Mouse (Mus musculus) forebrain, postnatal 0 days (tissue): ENCODE data around the gene C2cd3. TPM values are rescaled to one million over a fixed set of nuclear protein-coding genes. Genes with fewer than 3 reads are reported as not detected.

Experiments
- ATAC-seq: fragments of 200-750 bp; cut with Nextera tagmentation; 2 replicates; pipeline ENCODE4 v1.8.0; 2017; ENCODE audit warnings: mild to moderate bottlenecking, moderate library complexity
- DNase-seq: peaks from one replicate; pipeline ENCODE4 v3.0.0-alpha.2; 2015
- H3K27ac ChIP-seq: fragments of 300-500 bp; sonication (generic); 2 replicates; pipeline ENCODE4 v1.5.1; 2014; ENCODE audit warnings: low read depth, mild to moderate bottlenecking, antibody characterized with exemption, low read length, moderate library complexity, mixed read lengths
- H3K27me3 ChIP-seq: fragments of 300-500 bp; sonication (generic); 2 replicates; pipeline ENCODE4 v1.6.1; 2014; ENCODE audit warnings: mild to moderate bottlenecking, low read length, mixed read lengths; ENCODE audit not compliant: insufficient read depth
- H3K36me3 ChIP-seq: fragments of 300-500 bp; sonication (generic); 2 replicates; pipeline ENCODE4 v1.6.1; 2014; ENCODE audit warnings: mild to moderate bottlenecking, moderate library complexity; ENCODE audit not compliant: insufficient read depth
- H3K4me1 ChIP-seq: fragments of 300-500 bp; sonication (generic); 2 replicates; pipeline ENCODE4 v1.6.1; 2014; ENCODE audit warnings: antibody characterized with exemption; ENCODE audit not compliant: insufficient read depth
- H3K4me2 ChIP-seq: fragments of 300-500 bp; sonication (generic); 2 replicates; pipeline ENCODE4 v1.6.1; 2014; ENCODE audit warnings: low read depth, mild to moderate bottlenecking, moderate library complexity
- H3K4me3 ChIP-seq: fragments of 300-500 bp; sonication (generic); 2 replicates; pipeline ENCODE4 v1.5.1; 2014; ENCODE audit warnings: low read depth, low read length, mixed read lengths
- H3K9ac ChIP-seq: fragments of 300-500 bp; sonication (generic); 2 replicates; pipeline ENCODE4 v1.6.1; 2014; ENCODE audit warnings: mild to moderate bottlenecking
- H3K9me3 ChIP-seq: fragments of 300-500 bp; sonication (generic); 2 replicates; pipeline ENCODE4 v1.6.1; 2016; ENCODE audit warnings: low read length
- CTCF ChIP-seq: sonication (generic); IDR thresholded peaks from 2 replicates; pipeline ENCODE4 v1.5.1; 2016; ENCODE audit warnings: antibody characterized with exemption, control low read depth, low read depth
- WGBS: fragments of 180-500 bp; shearing (Covaris S2); extraction: QIAGEN DNeasy Blood & Tissue Kit; methylation state at CpG from one replicate; pipeline ENCODE4 v1.1.7; 2014; 5-methylcytosine and 5-hydroxymethylcytosine counted together
- polyA plus RNA-seq: library from polyadenylated mRNA; unstranded; fragments of >200 nt; fragmentation: Nextera tagmentation; extraction: Ambion mirVana; gene quantifications from 2 replicates; pipeline ENCODE4 v1.2.1, GENCODE M21; 2015
- total RNA-seq: library from RNA; depleted of rRNA; stranded (reverse); fragments of >200 nt; gene quantifications from 2 replicates; pipeline ENCODE4 v1.2.3, GENCODE M21; 2014

The C2cd3 gene
- total and polyA plus RNA-seq, 2 experiments from 2014 or later: 8.9 to 21.8 TPM

DNA sequence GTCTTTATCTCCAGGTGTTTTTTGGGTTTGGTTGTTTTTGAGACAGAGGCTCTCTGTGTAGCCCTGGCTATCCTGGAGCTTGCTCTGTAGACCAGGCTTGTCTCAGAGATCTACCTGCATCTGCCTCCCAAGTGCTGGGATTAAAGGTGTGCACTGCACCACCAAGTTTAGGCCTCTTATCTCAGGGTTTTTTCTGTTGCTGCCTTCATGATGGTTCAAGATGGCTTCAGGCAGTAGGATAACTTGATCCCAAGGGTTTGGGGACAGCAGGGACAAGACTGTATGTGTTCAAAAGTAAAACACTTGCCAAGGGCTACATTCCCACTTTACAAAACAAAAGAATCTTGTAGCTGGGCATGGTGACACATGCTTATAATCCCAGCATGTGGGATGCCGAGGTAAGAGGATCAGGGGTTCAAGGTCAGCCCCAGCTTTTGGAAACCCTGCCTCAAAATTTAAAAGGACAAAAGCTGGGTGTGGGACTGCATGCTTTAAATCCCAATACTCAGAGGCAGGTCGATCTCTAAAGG, 129.9 kb downstream of the C2cd3 start:
- Histone ChIP-seq H3K36me3 (no peaks in the 10 kb centered on the region), H3K4me3 (no peak overlapping the region), H3K4me1 (no peaks in the 10 kb centered on the region), H3K9me3 (no peaks in the 10 kb centered on the region), H3K9ac (no peak overlapping the region), H3K27me3 (no peaks in the 10 kb centered on the region), H3K27ac (no peak overlapping the region), H3K4me2 (no peak overlapping the region)
- 62% methylated on average over 2 of the region's 2 CpGs for WGBS
- ATAC-seq (no peak), DNase-seq (no peak)
- TF ChIP-seq CTCF: no peak

DNA sequence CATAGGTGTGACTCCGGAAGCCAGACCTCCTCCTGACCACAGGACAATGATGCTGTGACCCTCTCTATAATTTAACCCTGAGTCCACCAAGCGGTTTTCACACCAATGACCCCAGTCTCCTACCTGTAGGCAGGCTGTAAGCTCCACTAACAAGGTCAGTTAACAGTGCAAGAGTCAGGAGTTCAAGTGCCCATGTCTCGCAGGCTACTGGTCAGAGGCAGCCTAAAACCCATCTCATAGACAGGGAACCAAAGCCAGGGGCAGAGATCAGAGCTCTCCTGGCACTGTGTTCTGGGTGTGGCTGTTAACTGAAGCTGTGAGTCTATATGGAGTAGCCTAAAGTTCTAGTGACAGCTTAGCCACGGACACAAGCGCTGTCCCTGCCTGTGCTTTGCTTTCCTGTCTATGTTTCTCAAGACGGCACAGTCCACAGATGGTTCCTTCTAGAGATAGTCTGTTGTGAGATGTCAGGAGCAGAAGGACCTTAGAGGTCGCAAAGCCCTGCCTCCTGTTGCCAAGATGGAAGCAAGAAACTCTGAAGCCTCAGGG, 130.4 kb downstream of the C2cd3 start:
- Histone ChIP-seq H3K4me1 (no peaks in the 10 kb centered on the region), H3K9ac (no peak overlapping the region), H3K4me3 (no peak overlapping the region), H3K9me3 (no peaks in the 10 kb centered on the region), H3K27me3 (no peaks in the 10 kb centered on the region), H3K27ac (no peak overlapping the region), H3K36me3 (no peaks in the 10 kb centered on the region), H3K4me2 (no peak overlapping the region)
- no peak for TF ChIP-seq CTCF
- no peak for DNase-seq
- 82% methylated on average over 7 of the region's 7 CpGs for WGBS
- ATAC-seq: no peak

- Histone ChIP-seq H3K9ac (no peak overlapping the region), H3K27me3 (no peaks in the 10 kb centered on the region), H3K36me3 (no peaks in the 10 kb centered on the region), H3K9me3 (no peaks in the 10 kb centered on the region), H3K4me1 (no peaks in the 10 kb centered on the region), H3K4me2 (no peak overlapping the region), H3K4me3 (no peak overlapping the region), H3K27ac (no peak overlapping the region)
- 94% methylated on average over 5 of the region's 5 CpGs for WGBS
- TF ChIP-seq CTCF: no peak
- no peak for ATAC-seq
- DNase-seq: no peak
Observed at GRCm38 (mm10) chr7:100503076-100503475, 131.0 kb downstream of the C2cd3 start.

DNA sequence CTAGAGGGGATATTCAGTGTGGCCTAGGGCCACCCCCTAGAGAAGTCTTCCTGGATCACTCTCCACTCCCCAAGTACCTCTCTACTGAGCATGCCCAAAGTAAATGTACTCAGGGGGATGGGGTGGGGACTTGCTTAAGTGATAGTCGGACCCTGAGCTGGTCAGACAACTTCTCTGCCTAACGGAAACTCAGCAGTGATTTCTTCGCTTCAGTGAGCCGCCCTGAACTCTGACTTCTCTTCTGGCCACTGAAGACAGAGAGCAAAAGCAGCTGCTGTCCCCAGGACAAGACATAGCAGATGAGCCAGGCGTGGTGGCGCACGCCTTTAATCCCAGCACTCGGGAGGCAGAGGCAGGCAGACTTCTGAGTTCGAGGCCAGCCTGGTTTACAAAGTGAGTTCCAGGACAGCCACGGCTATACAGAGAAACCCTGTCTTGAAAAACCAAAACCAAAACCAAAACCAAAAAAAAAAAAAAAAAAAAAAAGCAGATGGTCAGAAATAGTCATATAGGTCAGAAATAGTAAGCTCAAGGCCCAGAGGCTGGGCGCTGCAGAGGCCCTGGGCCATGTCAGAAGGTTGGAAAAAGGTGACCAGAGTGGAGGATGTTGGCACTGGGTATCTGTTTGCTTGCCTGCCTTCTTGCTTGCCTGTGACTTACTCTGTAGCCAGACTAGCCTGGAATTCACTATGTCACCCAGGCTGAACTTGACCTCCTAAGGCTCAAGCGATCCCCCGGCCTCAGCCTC, 132.9 kb downstream of the C2cd3 start:
- 85% methylated on average over 13 of the region's 13 CpGs for WGBS
- Histone ChIP-seq H3K27me3 (no peaks in the 10 kb centered on the region), H3K4me1 (no peaks in the 10 kb centered on the region), H3K4me3 (no peak overlapping the region), H3K36me3 (no peaks in the 10 kb centered on the region), H3K27ac (no peak overlapping the region), H3K9ac (no peak overlapping the region), H3K4me2 (no peak overlapping the region), H3K9me3 (no peaks in the 10 kb centered on the region)
- ATAC-seq (no peak), DNase-seq (no peak)
- TF ChIP-seq CTCF: no peak

DNA sequence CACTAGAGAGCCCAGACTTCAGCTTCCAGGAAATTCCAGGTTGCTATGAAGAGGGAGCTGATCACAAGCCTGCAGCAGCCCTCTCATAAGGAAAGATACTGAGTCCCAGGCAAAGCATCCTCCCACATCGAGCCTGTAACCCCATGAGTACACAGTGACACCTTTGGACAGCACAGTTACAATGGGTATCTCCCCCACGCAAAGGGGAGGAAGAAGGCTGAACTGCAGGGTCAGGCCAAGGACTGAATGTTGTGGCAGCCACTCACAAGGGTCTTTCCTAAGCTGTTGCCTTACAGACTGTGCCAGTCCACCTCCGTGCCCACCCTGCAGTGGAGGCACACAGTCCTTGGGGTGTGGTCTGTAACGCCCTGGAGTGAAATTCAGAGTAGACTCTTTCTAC, 134.5 kb downstream of the C2cd3 start:
- ATAC-seq: no peak

DNA sequence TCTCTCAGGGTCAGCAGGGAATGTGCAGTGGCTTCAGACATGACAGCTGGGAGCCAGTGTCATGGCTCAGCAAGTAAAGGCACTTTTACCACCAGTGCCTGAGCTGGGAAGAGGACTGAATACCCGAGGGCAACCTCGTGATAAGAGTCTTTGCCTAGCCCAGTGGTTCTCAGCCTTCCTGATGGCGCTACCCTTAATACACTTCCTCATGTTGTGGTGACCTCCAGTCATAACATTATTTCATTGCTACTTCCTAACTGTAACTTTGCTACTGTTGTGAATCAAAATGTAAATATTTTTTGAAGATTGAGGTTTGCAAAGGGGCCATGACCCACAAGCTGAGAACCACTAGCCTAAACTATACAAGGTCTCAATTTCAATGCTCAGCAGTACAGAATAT, 136.6 kb downstream of the C2cd3 start:
- ATAC-seq: no peak
- H3K27me3 ChIP-seq: no peaks in the 10 kb centered on the region
- no peak for TF ChIP-seq CTCF
- no peaks in the 10 kb centered on the region for H3K4me1 ChIP-seq
- H3K27ac ChIP-seq: no peak overlapping the region
- H3K9me3 ChIP-seq: no peaks in the 10 kb centered on the region
- DNase-seq: no peak
- no peak overlapping the region for H3K4me3 ChIP-seq
- H3K36me3 ChIP-seq: no peaks in the 10 kb centered on the region
- 77% methylated on average over 3 of the region's 3 CpGs for WGBS
- no peak overlapping the region for H3K9ac ChIP-seq
- H3K4me2 ChIP-seq: no peak overlapping the region

More for the DNA sequence above, 134.5 kb downstream of the C2cd3 start:
- 79% methylated on average over 4 of the region's 4 CpGs for WGBS
- Histone ChIP-seq H3K9ac (no peak overlapping the region), H3K4me2 (no peak overlapping the region), H3K4me1 (no peaks in the 10 kb centered on the region), H3K36me3 (no peaks in the 10 kb centered on the region), H3K9me3 (no peaks in the 10 kb centered on the region), H3K27ac (no peak overlapping the region), H3K4me3 (no peak overlapping the region), H3K27me3 (no peaks in the 10 kb centered on the region)
- no peak for TF ChIP-seq CTCF
- DNase-seq: no peak

GRCm38 (mm10) chr7:100511602-100512001, 139.6 kb downstream of the C2cd3 start:
- no peak for TF ChIP-seq CTCF
- no peaks in the 10 kb centered on the region for H3K36me3 ChIP-seq
- no peak overlapping the region for H3K4me3 ChIP-seq
- H3K27ac ChIP-seq: no peak overlapping the region
- H3K9ac ChIP-seq: no peak overlapping the region
- H3K4me1 ChIP-seq: no peaks in the 10 kb centered on the region
- H3K4me2 ChIP-seq: no peak overlapping the region
- ATAC-seq (no peak), DNase-seq (no peak)
- no peaks in the 10 kb centered on the region for H3K9me3 ChIP-seq
- 90% methylated on average over 8 of the region's 8 CpGs for WGBS
- no peaks in the 10 kb centered on the region for H3K27me3 ChIP-seq
